Mouse (Mus musculus) kidney, embryonic 15.5 days (tissue): ENCODE data around the gene Myb. TPM values are rescaled to one million over a fixed set of nuclear protein-coding genes. Genes with fewer than 3 reads are reported as not detected.

ENCODE experiments used
- ATAC-seq: fragments of 200-750 bp; cut with Nextera tagmentation; replicated peaks from 2 replicates; pipeline ENCODE4 v1.8.0; 2017; ENCODE audit warnings: moderate TSS enrichment; ENCODE audit not compliant: low FRiP score
- H3K27ac ChIP-seq: fragments of 300-500 bp; sonication (generic); 2 replicates; pipeline ENCODE4 v1.5.1; 2015; ENCODE audit warnings: mild to moderate bottlenecking, inconsistent platforms
- H3K27me3 ChIP-seq: fragments of 300-500 bp; sonication (generic); 2 replicates; pipeline ENCODE4 v1.6.1; 2015; ENCODE audit warnings: inconsistent platforms
- H3K36me3 ChIP-seq: fragments of 300-500 bp; sonication (generic); 2 replicates; pipeline ENCODE4 v1.6.1; 2015; ENCODE audit warnings: inconsistent platforms
- H3K4me1 ChIP-seq: fragments of 300-500 bp; sonication (generic); 2 replicates; pipeline ENCODE4 v1.6.1; 2015; ENCODE audit warnings: inconsistent platforms
- H3K4me2 ChIP-seq: fragments of 300-500 bp; sonication (generic); 2 replicates; pipeline ENCODE4 v1.6.1; 2015; ENCODE audit warnings: moderate library complexity, mild to moderate bottlenecking, inconsistent platforms
- H3K4me3 ChIP-seq: fragments of 300-500 bp; sonication (generic); replicated peaks from 2 replicates; pipeline ENCODE4 v1.5.1; 2015; ENCODE audit warnings: mild to moderate bottlenecking, inconsistent platforms
- H3K9ac ChIP-seq: fragments of 300-500 bp; sonication (generic); 2 replicates; pipeline ENCODE4 v1.6.1; 2015; ENCODE audit warnings: mild to moderate bottlenecking, inconsistent platforms
- H3K9me3 ChIP-seq: fragments of 300-500 bp; sonication (generic); replicated peaks from 2 replicates; pipeline ENCODE4 v1.6.1; 2016; ENCODE audit warnings: inconsistent platforms
- WGBS: fragments of 180-500 bp; shearing (Covaris S2); methylation state at CpG from one replicate; pipeline ENCODE4 v1.1.7; 2015; ENCODE audit warnings: mixed read lengths; 5-methylcytosine and 5-hydroxymethylcytosine counted together
- polyA plus RNA-seq: library from polyadenylated mRNA; unstranded; fragments of >200 nt; fragmentation: Nextera tagmentation; extraction: Ambion mirVana; gene quantifications from 2 replicates; pipeline ENCODE4 v1.2.1, GENCODE M21; 2015

Gene Myb
- polyA plus RNA-seq, 1 experiment from 2014 or later: 5.2 TPM

DNA sequence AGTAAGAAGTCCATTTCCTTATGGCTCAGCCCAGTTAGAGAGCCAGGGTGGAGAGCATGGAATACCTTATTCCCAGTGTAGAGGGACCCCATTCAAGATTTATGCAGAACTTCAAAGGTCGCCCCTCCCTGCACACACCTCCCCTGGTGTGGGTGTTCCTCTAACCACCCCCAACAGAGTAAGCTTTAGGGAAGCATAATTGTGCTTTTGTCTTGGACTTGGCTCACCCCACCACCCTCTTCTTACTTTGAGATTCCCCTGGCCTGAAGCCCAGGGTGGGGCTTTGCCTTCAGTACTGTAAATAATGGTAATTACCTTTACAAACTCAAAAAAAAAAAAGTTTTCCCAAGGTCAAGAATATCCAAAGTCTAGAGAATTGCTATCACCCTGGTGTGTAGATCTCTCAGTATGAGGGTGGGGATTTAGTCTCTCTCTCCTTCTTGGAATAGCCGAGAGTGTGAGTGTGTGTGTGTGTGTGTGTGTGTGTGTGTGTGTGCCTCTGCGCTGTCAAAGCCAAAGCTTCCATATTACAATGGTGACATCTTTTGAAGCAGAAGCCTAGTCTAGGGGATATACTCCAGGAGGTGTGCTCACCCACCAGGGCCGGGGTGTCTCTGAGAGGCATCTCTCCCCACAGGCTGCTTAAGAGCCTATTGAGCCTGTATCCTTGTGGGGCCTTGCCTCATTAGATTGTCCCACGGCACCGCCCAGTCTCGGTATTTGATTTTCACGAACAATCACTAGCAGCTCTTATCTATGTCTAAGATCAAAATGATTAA lies 69.7 kb downstream of the Myb start:
- H3K4me1 ChIP-seq: peaks cover 27% of the 10 kb centered on the region
- H3K4me2 ChIP-seq: no peak overlapping the region
- H3K27me3 ChIP-seq: no peaks in the 10 kb centered on the region
- ATAC-seq: no peak
- 80% methylated on average over 8 of the region's 8 CpGs for WGBS
- no peak overlapping the region for H3K4me3 ChIP-seq
- no peaks in the 10 kb centered on the region for H3K36me3 ChIP-seq
- no peaks in the 10 kb centered on the region for H3K9me3 ChIP-seq
- no peak overlapping the region for H3K9ac ChIP-seq
- H3K27ac ChIP-seq: no peak overlapping the region

DNA sequence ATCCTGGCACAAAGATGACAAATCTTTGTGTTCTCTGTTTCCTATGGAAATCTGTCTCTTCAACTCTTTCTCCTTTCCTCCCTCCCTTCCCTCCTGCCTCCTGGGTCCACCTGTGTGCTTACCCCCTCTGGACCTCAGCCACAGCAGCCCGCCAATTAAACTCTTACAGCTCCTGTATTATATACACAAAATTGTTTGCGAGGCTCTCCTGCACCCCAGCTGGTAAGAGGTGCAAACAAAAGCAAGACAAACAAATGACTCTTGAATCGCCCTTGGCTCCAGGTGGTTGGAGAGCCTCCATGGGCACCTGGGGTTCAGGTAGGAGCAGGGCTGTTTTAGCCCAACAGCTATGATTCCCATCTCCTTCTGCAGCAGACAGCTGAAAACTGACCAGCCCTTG lies 71.2 kb downstream of the Myb start:
- Histone ChIP-seq H3K9ac (no peak overlapping the region), H3K27me3 (no peaks in the 10 kb centered on the region), H3K4me2 (no peak overlapping the region), H3K36me3 (no peaks in the 10 kb centered on the region), H3K4me3 (no peak overlapping the region), H3K27ac (no peak overlapping the region), H3K4me1 (peaks cover 27% of the 10 kb centered on the region), H3K9me3 (no peaks in the 10 kb centered on the region)
- no peak for ATAC-seq
- WGBS: 88% methylated on average over 3 of the region's 3 CpGs

DNA sequence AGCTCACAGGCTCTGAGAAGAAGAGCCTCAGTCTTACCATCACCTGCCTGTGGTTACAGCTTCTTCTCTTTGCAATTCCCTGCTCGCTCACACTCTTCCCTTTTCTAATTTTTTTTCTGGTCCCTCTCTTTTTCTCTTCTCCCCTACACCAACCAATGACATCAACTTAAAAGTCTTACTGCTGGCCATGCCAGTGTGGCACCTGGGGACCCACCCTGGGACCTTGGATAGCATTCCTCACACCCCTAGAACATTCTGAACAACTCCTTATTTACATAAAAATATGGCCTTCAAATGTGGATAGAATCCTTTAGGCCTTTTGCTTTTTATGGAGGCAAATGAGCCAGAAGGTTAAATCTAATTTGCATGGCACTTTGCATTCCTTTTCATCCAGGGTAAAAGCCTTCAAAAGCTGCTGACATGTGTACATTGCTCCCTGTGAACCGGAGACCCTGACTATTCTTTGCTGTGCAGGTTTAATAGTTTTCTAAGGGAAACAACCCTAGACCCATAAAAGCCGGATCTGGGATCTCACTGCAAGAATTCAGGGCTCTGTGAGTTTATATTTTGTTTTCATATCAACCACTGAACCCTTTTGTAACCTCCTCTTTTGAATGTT lies 73.1 kb downstream of the Myb start:
- no peaks in the 10 kb centered on the region for H3K36me3 ChIP-seq
- H3K4me1 ChIP-seq: peaks cover 23% of the 10 kb centered on the region
- 68% methylated on average over 3 of the region's 3 CpGs for WGBS

DNA sequence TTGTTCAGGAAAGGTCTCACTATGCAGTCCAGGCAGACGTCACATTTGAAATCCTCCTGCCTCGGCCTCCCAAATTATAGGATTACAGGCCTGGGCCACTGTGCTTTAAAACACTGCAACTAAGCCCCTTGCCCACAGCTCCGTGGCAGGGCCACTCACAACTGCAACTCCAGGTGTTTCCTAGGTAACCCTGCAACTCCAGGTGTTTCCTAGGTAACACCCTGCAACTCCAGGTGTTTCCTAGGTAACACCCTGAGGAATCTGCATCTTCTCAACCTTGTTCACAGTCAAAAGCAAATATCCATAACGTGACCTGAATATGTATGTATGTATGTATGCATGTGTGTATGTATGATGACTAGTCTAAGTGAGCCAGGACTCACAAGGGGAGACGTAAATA lies 75.7 kb downstream of the Myb start:
- H3K27ac ChIP-seq: no peak overlapping the region
- no peak for ATAC-seq
- 86% methylated on average over 5 of the region's 5 CpGs for WGBS

More for the DNA sequence above, 73.1 kb downstream of the Myb start:
- H3K4me3 ChIP-seq: no peak overlapping the region
- H3K4me2 ChIP-seq: no peak overlapping the region
- no peak overlapping the region for H3K9ac ChIP-seq
- no peaks in the 10 kb centered on the region for H3K9me3 ChIP-seq
- no peak overlapping the region for H3K27ac ChIP-seq
- ATAC-seq: no peak
- H3K27me3 ChIP-seq: no peaks in the 10 kb centered on the region

DNA sequence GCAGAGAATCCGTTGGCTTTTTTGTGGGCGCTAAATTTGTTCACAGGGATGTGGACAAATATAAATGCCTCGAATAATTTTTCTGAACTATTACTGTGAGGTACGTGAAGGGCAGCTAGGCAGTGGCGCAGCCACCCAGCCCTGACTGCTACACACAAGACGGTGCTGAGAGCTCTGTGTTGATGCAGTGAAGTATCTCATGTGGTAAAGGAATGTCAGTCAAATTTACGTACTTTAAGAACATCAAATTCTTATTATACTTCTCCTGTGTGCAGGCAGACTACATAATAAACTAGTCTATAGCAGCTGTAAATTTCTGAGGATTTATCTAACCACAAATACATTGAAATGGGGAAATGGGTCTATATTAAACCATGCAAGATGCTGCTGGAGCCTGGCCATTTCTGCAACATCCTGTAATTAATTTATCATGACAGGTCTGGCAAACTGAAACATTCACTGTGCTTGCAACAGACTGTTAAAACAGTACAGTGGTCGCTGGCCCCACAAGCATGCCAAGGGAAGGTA lies 77.3 kb downstream of the Myb start:
- no peak overlapping the region for H3K27ac ChIP-seq
- no peaks in the 10 kb centered on the region for H3K9me3 ChIP-seq
- no peak for ATAC-seq
- H3K9ac ChIP-seq: no peak overlapping the region
- no peak overlapping the region for H3K4me3 ChIP-seq
- H3K4me2 ChIP-seq: no peak overlapping the region
- 61% methylated on average over 8 of the region's 8 CpGs for WGBS
- no peaks in the 10 kb centered on the region for H3K4me1 ChIP-seq
- H3K36me3 ChIP-seq: no peaks in the 10 kb centered on the region
- H3K27me3 ChIP-seq: no peaks in the 10 kb centered on the region

More for the DNA sequence above, 75.7 kb downstream of the Myb start:
- Histone ChIP-seq H3K27me3 (no peaks in the 10 kb centered on the region), H3K4me1 (0 out of 2 replicates have a peak, but pooled peaks cover under 1% of the 10 kb centered on the region), H3K36me3 (no peaks in the 10 kb centered on the region), H3K4me2 (no peak overlapping the region), H3K4me3 (no peak overlapping the region), H3K9ac (no peak overlapping the region), H3K9me3 (no peaks in the 10 kb centered on the region)

DNA sequence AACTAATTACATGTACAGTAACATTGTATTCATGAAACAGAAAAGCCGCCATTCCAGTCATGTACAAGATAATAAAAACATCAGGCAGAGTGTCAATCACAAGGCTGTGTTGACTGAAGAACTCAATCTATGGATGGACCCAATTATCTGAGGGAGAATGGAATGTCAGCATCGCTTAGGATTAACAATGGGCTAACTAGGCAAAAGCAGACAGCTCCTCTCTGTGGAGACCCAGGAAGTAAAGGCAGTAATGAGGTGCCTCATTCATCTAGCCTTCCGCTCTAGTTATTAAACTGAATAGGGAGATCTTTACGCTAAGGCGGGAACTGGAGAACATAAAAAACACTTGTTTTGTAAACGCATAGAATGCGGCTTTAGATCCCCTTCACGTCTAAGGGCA lies 78.3 kb downstream of the Myb start:
- 87% methylated on average over 8 of the region's 8 CpGs for WGBS

DNA sequence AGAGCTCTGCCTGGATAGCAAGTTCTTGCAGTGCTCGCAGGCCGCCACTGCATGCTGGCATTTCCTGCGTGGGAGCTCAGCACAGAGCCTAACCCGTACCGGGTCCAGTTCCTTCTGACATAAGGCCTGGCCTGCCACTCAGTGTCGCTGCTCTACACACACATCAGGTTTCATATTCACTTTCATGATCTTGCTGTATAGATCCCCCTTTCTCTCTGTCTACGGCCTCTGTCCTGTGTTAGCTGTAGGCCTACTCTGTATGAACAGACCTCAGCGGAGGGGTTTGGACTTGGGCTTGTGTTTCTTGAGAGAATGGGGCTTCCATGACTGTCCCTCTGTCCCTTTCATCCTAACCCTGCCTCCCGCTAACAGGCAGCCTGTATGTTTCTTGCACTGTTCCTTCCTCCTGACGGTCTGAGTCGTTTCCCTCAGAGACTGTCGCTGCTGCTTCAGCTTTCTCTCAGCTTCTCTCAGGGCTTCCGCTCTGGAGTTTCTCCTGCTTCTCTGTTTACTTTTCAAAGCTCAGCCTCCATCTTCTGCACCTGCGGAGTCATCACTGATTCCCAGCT lies 83.5 kb downstream of the Myb start:
- no peak overlapping the region for H3K4me2 ChIP-seq
- H3K4me1 ChIP-seq: no peaks in the 10 kb centered on the region
- no peak overlapping the region for H3K27ac ChIP-seq
- 68% methylated on average over 14 of the region's 14 CpGs for WGBS
- no peak overlapping the region for H3K4me3 ChIP-seq
- no peak for ATAC-seq
- H3K36me3 ChIP-seq: no peaks in the 10 kb centered on the region
- H3K9me3 ChIP-seq: no peaks in the 10 kb centered on the region
- H3K27me3 ChIP-seq: no peaks in the 10 kb centered on the region
- no peak overlapping the region for H3K9ac ChIP-seq

More for the DNA sequence above, 78.3 kb downstream of the Myb start:
- Histone ChIP-seq H3K4me3 (no peak overlapping the region), H3K4me1 (no peaks in the 10 kb centered on the region), H3K36me3 (no peaks in the 10 kb centered on the region), H3K9ac (no peak overlapping the region), H3K27ac (no peak overlapping the region), H3K27me3 (no peaks in the 10 kb centered on the region), H3K9me3 (no peaks in the 10 kb centered on the region), H3K4me2 (no peak overlapping the region)
- ATAC-seq: no peak

DNA sequence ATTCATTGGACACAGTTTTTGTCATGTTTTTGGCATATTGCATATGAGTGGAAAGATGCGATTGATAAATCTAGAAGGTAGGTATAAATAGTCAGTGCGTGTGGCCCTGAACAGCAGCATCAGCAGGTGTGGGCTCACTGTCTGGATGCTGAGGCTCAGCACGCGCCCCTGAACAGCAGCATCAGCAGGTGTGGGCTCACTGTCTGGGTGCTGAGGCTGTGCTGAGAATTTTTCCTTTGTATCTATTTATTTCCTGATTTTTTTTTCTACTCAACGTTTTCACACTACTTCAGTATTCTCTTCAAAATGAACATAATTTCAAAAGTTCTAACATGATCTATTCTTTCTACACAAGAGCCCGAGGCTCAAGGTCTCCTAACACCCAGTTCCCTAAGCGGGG lies 84.1 kb downstream of the Myb start:
- Histone ChIP-seq H3K4me2 (no peak overlapping the region), H3K9me3 (no peaks in the 10 kb centered on the region), H3K9ac (no peak overlapping the region), H3K4me3 (no peak overlapping the region), H3K27ac (no peak overlapping the region), H3K36me3 (no peaks in the 10 kb centered on the region), H3K27me3 (no peaks in the 10 kb centered on the region), H3K4me1 (no peaks in the 10 kb centered on the region)
- ATAC-seq: no peak
- 89% methylated on average over 7 of the region's 7 CpGs for WGBS

DNA sequence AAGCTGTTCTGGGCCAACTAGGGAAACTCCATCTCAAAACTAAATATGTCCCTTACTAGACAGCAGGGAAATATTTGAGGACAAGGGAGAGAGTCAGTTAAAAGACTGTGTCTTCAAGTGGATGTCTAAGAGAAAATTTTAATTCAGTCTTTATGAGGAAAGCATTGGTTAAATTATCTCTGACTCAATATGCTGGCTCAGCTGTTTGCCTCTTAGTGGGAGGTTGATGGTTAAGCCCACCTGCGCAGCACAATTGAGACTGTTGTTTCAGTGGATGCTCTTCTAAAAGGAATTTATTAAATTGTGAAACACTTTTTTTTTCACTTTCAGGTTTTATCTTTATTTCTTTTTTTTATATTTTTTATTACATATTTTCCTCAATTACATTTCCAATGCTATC lies 84.6 kb downstream of the Myb start:
- no peaks in the 10 kb centered on the region for H3K4me1 ChIP-seq
- WGBS: 100% methylated on average over 1 of the region's 1 CpGs
- H3K4me2 ChIP-seq: no peak overlapping the region
- no peak overlapping the region for H3K27ac ChIP-seq
- no peaks in the 10 kb centered on the region for H3K36me3 ChIP-seq
- H3K9me3 ChIP-seq: no peaks in the 10 kb centered on the region
- no peaks in the 10 kb centered on the region for H3K27me3 ChIP-seq
- H3K4me3 ChIP-seq: no peak overlapping the region
- H3K9ac ChIP-seq: no peak overlapping the region
- ATAC-seq: no peak

Other genes starting within 250 kb of the Myb start
- gene Ahi1, start 208.4 kb downstream of the Myb start, polyA plus RNA-seq: 8.5 and 10.6 TPM in 2 replicates
- 94.7 TPM in 2 replicates for gene Hbs1l, start 135.0 kb upstream of the Myb start, polyA plus RNA-seq
- gene Aldh8a1, start 216.3 kb upstream of the Myb start, polyA plus RNA-seq: 2.9 and 3.5 TPM in 2 replicates